Mouse (Mus musculus) kidney, postnatal 14 days (tissue): ENCODE measurements around the gene Hmg20a.

Experiments
- DNase-seq: peaks from one replicate; pipeline ENCODE4 v3.0.0; 2022; ENCODE audit warnings: mixed read lengths

Hmg20a gene

DNA sequence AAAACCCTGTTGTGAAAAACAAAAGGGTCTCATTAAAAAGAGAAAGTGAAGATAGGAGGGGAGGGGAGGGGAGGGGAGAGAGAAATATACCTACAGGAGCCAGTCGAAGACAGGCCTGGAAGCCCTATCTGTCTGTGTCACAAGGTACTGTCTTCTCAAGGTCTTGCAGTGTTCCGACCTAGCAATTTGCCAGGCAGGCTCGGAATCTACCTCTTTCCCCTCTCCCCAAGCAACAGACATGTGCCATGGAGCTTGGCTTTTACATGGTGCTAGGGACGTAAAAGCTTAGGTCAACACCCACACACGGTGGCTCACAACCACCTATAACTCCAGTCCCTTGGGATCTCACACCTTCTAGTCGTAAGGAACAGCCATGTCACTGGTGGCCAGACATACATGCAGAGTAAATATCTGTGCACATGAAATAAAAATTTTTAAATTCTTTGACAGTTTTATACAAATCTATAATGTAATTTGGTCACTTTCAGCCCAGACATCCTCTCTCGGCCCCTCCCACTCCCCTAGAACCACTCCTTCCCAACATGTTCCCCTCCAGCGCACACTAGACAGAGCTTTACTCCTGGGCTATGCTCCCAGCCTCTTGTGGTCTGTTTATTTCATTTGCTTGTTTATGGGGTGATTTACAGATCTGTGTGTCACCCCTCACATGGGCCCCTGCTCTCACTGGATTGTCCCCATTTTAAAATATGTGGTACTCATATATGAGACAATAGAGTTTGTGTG, 81.1 kb downstream of the Hmg20a start:
- no peak for DNase-seq

DNA sequence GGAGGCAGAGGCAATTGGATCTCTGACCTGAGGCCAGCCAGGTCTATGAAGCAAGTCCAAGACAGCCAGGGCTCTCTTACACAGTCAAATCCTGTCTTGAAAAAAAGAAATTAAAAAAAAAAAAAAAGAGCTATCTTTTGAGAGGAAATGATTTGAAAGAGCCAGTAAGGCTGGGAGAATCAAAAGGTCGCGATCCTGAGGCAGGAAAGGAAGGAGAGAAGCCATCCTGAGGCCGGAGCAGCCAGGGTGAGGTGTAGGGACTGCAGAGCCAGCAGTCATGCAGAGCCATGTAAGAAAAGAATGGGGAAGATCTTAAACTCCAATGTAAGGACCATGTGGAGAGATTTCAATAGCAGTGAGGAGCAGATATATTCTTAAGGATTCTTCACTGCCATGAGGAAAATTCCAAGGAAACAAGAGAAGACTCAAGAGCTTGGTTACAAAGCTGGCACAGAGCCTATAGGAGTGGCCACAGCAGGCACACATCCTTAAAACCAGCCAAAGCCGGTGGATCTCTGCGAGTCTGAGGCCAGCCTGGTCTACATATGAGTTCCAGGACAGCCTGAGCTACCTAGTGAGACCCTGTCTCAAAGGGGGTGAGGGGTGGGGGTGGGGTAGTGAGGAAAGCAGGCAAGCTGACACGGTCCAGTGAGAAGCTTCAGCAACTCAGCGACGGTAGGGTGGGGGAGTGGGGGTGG, 82.6 kb downstream of the Hmg20a start:
- peak; percentile 44 for DNase-seq

DNA sequence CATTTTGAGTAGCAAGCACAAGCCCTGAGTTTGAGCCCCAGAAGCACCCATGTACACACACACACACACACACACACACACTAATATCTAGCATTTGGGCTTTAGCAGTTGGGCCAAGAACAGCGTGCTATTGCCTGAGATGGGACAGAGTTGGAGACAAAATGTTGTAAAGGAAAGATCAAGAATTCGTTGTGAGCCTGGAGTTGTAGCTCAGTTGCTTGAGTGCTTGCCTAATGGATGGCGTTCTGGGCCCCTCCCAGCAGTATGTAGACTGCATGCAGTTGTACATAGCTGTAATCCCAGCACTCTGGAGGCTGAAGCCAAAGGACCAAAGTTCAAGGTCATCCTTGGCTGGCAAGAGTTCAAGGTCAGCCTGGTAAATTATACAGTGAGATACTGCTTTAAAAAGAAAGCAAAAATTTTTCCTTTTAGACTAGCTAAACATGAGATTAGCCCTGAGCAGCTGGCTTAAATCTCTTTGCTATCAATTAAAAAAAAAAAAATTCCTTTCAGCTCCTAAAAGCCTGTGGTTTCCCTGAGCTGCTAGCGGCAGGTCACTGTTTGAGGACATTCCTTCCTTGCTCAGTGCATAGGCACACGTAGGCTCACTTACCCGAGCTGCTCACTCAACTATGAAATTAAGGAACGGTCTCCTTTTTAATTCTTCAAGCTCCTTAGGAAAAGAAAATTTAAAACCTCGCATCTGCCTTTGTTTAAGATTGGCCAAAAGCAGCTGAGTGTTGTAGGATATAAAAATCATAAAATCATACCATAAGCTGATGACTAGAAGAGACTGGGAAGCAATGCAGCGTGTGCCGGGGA, 83.5 kb downstream of the Hmg20a start:
- peak; percentile 71 for DNase-seq

DNA sequence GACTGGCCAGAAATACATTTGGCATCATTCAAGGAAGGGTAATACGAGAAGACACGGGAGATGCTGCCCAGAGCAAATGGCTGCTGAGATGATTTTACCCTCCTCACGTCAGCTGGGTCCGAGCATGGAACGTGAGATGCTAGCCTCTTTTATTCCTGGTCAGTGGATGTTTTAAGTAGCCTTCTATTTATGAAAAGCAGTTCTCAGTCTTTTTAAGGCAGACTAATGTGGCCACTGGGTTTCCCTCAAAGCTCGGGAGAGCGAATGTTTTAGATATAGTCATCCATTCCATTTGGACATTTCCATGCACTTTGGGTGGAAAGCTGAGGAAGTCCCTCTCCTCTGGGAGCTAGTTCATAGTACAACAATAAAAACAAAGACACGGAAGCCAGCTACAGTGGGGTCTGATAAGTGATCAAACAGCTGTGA, 84.1 kb downstream of the Hmg20a start:
- DNase-seq: peak; percentile 39

DNA sequence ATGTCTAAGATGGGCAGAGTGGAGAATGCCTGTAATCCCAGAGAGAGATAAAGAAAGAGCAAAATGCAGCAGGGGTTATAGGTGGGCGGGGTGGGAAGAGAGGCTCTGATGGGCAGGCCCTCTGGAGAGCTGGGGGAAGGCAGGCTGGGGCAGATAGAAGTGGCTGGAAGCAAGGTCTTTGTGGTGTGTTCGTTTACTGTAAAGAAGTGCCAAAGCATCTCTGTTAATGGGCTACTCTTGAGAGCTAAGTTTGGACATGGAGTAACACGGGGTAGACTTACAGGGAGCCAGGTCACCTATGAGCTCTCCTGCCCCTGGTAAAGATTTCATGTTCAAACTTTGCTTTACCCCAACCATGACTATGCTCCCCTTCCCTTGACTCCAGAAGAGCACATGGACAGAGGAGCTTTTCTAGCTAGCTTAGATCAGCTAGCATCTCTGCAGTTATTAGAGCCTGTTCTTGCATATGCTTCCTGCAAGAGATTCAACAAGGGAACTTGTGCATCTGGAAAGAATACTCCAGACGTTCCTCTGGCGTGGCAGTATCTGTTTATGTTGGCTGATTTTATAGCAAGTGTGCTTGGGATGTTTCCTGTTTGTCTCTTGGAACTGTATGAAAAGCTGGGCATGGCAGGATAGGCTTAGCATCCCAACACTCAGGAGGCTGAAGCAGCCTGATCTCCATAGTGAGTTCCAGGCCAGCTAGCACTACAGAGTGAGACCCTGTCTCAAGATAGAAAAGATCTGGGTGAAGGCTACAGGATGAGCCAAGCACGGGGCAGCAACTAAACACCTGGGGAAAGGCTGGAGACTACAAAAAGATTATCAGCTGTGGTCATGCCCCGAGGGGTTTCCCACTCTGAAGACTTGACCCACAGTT, 85.5 kb downstream of the Hmg20a start:
- peak; percentile 34 for DNase-seq

DNA sequence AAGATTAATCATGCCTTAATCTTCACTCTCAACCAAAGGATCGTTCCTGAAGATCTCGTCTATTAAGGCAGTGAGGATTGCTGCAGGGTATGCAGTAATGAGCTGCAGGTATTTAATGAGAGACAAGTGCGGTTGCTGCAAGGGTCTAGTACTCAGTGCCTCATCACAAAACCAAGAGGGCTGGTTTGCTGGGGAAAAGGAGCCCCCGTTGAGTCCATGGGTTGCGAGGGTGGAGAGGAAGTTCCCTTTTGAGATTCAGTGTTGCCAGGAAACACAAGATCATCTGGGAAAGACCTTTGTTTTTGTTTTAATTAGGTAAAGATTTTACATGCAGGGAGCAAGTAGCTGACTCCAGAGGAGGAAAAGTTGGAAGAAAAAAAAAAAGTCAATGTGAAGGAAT, 86.1 kb downstream of the Hmg20a start:
- no peak for DNase-seq

DNA sequence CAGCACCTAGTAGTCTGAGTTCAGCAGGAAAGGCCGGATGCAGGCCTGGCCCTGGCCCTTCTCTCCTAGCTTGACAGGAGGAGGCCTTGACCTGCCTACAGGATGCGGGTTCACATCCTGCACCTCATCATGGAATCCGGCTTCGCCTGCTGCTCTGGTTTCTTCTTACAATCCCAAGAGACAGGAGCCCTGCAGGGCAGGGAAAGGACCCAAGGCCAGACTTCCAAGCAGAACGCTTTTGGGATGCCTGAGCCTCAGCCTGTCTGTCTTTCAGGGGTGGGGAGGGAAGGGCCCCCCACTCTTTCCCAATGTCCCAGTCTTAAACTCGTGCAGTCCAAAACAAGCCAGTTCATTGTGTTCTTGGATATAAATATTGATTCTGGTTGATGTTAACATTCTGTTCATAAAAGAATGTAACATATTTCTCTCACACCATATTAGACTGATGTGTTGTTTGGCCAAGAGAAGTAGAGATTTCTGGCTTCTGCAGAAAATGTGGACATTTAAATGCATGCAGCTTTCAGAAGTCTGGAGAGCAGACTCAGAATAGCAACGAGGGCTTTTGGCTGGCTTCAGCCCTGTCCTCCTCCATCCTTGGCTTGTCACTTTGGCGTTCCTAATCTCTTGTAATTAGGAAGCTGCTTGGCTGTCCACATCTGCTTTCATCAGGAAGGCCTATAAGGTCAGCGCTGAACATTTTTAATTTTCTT, 86.8 kb downstream of the Hmg20a start:
- DNase-seq: peak; percentile 82

DNA sequence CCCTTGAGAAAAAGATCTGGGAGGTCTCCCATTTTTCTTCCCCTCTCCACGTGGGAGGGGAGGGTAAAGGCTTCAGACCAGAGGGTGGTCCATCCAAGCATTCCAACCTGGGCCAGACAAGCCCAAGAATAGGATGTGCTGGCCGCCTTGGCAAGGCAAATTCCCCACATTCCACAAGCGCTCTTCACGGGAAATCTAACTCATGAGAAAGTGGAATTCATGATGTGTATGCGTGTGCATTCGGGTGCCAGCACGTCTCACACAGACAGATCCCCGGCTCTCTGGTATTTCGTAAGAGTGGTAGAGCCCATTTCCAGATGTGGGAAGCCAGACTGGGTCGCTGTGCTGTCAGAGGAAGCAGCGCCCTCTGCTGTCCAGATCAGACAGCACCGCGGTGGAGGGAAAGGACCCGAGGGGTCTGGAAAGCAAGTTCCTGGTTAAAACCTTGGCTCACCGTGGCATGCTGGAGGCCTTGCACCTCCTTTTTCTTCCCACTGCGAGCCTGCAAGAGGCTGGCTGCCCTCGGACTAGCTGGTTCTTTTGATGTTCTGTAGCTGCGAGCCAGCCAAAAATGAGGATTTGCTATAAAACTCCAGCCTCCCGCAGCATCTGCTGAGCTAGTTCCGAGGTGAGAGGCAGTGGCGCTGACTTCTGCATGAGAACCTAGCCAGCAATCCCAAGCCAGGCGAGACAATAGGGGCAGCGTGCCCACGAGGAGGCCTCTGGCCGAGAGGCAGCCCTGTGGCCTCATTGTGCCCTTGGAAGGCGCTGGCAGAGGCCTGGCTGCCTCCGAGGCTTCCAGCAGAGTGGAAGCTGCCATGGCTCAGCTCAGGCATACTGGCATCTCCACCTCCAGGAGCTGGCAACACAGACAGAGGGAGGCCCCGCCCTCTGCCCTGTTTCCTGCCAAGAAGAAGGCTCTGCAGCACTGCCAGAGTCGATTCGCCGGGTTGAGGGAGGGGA, 87.7 kb downstream of the Hmg20a start:
- DNase-seq: peak; percentile 94

DNA sequence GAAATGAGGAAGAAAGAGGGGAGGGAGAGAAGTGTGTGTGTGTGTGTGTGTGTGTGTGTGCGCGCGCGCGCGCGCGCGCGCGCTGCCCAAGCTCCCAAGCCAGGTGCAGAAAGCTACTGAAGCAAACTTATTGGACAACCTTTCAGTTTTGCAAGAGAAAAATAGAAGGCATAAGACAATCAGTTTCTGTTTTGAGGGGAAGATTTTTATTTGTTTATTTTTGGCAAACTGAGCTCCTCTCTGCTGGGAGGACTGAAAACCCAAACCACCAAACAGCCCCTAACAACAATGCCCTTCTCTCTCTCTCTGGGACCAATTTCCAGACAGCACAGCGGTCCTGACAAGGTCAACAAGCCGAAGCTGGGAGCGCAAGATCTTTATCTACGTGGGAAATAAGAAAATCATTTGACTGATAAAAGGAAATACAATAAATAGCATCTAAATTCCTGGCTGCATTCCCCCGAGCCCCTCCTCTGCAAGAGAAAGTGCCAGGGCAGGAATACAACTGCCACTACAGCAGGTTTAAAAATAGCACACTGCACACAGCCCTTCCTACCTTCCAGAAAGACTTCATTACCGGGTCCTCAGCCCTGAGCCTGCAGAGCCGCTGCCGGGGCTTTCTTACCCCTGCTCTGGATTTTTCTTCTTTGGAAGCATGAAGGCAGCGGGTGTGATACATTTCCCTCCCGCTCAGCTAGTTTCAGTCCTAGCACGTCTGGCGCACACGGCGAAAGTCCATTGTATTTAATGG, 88.7 kb downstream of the Hmg20a start:
- DNase-seq: peak; percentile 74

DNA sequence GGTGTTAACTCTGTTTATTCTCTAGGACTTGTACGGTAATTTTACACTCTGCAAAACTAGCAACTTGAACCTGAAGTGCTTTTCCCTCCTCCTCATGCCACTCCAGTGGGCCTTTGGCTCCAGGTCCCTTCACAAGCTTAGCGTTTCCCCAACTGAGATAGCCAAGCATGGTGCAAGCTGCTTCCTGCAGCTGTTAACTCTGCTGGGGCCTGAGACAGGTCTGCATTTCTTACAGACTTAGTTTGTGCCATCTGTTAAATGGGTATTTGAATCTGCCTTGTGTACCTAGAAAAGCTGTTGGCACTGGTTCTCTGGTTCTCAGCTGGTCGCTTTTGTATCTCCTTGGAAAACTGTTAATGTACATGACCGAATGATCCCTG, 89.3 kb downstream of the Hmg20a start:
- DNase-seq: no peak

DNA sequence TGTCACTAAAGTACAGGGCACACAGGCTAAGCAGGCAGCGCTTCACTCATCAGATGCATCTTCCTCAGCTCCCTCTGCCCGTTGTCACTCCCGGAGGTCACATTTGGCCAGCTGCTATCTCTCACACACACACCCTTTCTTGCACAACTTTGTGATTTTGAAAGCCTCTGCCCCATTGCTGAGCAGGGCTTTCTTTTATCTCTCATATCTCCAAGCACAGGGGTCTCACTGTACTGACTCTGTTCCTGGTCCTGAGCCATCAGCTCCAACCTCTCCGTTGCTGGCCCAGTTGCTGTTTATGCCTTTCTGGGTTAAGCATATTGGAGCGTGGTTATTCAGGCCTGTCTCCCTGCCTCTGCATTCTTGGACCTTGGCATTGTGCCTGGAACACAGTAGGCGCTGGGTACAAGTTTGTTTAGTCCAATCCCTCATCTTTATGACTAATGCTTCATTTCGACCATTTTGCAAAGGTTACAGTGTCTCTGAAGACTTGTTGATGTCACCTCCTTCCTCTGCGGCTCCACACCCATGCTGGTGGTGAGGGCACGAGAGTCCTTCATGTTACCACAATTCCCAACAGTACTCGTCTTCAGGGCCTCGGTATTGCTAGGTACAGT, 90.5 kb downstream of the Hmg20a start:
- DNase-seq: peak; percentile 79

DNA sequence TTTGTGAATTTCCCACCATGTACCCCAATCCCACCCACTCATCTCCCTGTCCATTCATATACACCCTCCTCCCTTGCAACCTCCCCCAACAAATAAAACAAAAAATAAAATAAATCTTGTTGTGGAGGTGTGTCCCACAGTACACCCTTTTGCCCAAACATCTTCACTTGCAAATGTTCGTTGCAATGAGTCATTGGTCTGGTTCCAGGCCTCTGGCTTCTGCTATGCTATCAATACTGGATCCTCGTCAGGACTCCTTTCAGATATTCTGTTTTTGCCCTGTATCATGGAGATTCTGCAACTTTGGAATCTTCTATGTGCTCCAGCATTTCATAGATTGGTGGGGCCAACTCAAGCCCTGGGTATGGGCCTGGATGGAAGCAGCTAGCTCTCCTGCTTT, 91.9 kb downstream of the Hmg20a start:
- no peak for DNase-seq

DNA sequence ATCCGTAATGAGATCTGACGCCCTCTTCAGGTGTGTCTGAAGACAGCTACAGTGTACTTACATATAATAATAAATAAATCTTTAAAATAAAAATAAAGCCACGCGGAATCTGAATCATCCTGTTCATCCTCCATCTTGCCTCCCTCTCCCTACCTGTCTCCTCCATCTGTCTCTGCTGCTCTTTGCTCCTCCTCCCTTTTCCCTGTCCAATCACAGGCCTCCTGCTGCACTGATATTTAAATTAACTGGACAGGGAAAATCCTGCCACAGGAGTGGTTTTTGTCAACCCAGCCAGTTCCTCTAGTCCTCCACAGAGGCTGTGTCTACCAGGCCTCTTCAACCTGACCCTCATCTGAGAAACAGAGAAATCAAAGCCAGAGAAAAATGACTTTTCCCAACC, 94.1 kb downstream of the Hmg20a start:
- DNase-seq: no peak

DNA sequence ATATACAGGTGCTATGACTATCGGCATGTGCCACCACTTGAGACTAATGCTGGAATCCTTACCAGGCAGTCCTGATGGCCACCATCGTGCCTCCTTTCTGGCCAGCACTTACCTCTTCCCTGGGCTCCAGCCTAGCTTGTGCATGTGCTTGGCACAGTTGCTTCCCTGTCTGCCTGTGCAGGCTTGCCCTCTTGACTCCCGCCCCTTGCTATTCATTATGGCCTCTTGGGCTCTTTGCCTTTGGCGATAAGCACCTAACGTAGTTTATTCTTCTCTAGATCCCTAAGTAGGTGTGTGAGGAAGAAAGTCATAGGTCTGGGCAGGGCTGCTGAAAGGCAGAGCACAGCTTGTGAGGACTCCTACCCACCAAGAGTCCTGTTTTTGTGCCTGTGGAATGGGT, 96.7 kb downstream of the Hmg20a start:
- no peak for DNase-seq

DNA sequence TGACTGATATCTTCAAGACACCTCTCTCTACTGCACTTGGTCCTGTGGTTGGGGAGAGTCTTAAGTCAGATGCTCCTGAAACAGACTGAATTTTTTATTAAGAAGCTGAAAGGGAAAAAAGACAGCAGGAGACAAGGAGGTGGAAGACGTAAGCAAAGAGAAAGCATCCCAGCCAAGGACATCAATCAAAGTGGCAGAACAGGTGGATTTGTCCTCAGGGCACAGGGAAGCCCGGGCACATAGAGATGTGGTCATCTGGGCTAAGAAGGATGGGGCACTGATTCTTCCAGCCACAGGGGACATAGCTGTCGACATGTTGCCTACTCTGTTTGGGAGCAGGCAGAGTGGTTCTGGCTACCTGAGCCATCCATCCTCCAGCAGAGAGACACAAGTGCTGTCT, 97.8 kb downstream of the Hmg20a start:
- no peak for DNase-seq

DNA sequence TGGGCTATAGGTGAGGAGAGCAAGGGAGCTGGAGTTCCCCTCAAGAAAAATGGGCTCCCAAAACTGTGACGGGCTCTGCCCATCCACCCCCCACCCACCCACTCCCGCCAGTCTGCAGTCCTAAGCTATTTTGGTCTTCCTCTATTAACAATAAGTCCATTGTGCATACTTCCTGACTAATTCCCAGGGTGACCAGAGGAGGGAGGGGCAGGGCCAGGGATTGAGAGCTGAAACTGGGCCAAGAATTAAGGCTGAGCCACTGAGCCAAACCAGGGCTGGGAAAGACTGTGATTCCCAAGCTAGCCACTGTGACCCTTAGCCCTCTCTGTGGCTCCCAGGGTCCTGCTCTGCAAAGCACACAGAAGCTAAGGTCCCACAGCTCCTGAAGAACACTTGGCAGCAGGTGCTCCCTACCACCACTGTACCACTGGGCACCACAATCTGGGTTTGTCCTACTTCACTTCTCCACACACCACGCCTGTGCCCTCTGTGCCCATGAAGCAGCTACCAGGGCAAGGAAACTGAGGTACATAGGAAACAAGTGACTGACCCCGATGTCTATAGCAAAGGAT, 98.4 kb downstream of the Hmg20a start:
- DNase-seq: peak; percentile 74

DNA sequence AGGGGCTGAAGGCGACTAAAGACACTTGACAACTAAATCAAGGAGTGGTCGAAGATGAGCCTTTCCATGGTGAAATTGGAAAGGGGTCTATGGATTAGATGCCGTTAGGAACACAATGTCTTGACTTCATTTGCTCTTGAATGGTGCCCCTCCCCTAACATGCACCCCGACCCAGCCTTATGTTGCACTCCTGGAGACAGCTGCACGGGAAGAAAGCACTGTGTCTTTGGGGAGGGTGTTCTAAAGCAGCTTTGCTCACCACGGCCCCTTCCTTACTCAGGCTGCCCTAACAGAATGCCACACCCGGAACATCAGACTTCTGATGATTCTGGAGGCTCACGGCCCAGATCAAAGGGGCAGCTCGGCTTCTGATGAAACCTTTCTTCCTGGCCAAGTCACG, 103.9 kb downstream of the Hmg20a start:
- no peak for DNase-seq

DNA sequence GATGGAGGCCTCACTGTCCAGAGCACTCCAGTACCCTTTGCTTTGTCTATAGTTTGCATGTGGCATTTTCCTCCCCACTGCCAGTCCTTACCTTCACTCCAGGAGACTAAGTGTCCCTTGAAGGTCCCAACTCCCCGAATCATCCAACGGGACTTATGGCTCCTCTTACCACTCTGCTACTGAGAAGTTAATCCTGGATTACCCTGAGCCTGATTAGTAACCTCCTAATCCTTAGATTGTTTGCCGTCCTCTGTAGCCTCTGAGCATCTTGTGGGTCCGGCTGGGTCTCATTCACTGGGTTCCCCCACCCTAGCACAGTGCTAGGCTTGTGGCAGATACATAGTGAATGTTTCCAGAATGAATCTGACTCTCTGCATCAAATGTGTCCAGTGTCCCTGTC, 109.5 kb downstream of the Hmg20a start:
- no peak for DNase-seq

DNA sequence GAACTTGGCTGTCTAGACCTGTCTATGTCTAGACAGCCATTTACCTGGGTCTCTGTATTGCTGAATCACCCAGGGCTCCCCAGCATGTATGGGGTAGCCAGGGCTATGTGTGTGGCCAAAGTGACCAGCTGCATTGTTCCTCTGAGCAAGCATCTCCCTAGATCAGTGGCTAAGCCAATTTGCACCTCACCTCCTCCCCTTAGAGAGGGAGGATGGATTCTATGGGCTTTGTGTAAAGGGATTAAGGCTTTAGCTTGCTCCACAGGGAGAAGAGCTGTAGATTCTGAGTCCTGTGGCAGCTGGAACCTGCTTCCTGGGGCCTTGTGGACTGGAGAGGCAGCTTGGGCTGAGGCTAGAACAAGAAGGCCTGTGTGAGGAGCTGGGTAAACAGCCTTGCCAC, 113.6 kb downstream of the Hmg20a start:
- no peak for DNase-seq
